Mouse (Mus musculus): Measurements from ENCODE around the gene Hoxd11. TPM values are rescaled to one million over a fixed set of nuclear protein-coding genes. Genes with fewer than 3 reads are reported as not detected.

Gene Hoxd11
- total and polyA plus RNA-seq, 2 experiments from 2014 or later, result 0.11 TPM; not detected in 1

- no peak for ATAC-seq (ENCODE audit: insufficient read depth, low read depth)
- no peaks in the 10 kb centered on the region for H3K36me3 ChIP-seq (replicated peaks; ENCODE audit: control insufficient read depth, insufficient read depth, low read length)
- 5% methylated on average over 30 of the region's 30 CpGs for WGBS
- no peak overlapping the region for H3K4me3 ChIP-seq (ENCODE audit: low read depth, low read length)
- DNase-seq (ENCODE audit: low spot score), result no peak
- H3K9me3 ChIP-seq (replicated peaks; ENCODE audit: control insufficient read depth, low read length), result no peaks in the 10 kb centered on the region
- TF ChIP-seq CTCF (IDR thresholded peaks at IDR 0.05; ENCODE audit: low read depth) (no peak), EP300 (IDR thresholded peaks at IDR 0.05; ENCODE audit: low read depth) (no peak)
- no peak overlapping the region for H3K27ac ChIP-seq (ENCODE audit: low read depth)
- H3K4me2 ChIP-seq (ENCODE audit: low read depth, low read length), result no peak overlapping the region
- H3K4me1 ChIP-seq (ENCODE audit: control insufficient read depth, insufficient read depth), result no peaks in the 10 kb centered on the region
- peaks cover 99% of the 10 kb centered on the region for H3K27me3 ChIP-seq (ENCODE audit: control insufficient read depth, insufficient read depth, low read length)
- H3K9ac ChIP-seq (replicated peaks; ENCODE audit: low read depth, low read length), result no peak overlapping the region
Observed at GRCm38 (mm10) chr2:74660421-74661375, 18.7 kb upstream of the Hoxd11 start.

- H3K9me3 ChIP-seq (replicated peaks; ENCODE audit: control insufficient read depth, low read length), result no peaks in the 10 kb centered on the region
- H3K4me1 ChIP-seq (ENCODE audit: control insufficient read depth, insufficient read depth), result no peaks in the 10 kb centered on the region
- H3K4me2 ChIP-seq (ENCODE audit: low read depth, low read length), result no peak overlapping the region
- no peak overlapping the region; the same call in 1 of the 2 replicates for H3K4me3 ChIP-seq (ENCODE audit: low read depth, low read length)
- H3K36me3 ChIP-seq (replicated peaks; ENCODE audit: control insufficient read depth, insufficient read depth, low read length), result no peaks in the 10 kb centered on the region
- H3K9ac ChIP-seq (replicated peaks; ENCODE audit: low read depth, low read length), result no peak overlapping the region
- TF ChIP-seq EP300 (IDR thresholded peaks at IDR 0.05; ENCODE audit: low read depth) (no peak), CTCF (IDR thresholded peaks at IDR 0.05; ENCODE audit: low read depth) (peak; percentile 48)
- no peak for DNase-seq (ENCODE audit: low spot score)
- no peak for ATAC-seq (ENCODE audit: insufficient read depth, low read depth)
- 2% methylated on average over 14 of the region's 14 CpGs for WGBS
- no peak overlapping the region for H3K27ac ChIP-seq (ENCODE audit: low read depth)
- peaks cover 99% of the 10 kb centered on the region for H3K27me3 ChIP-seq (ENCODE audit: control insufficient read depth, insufficient read depth, low read length)
Observed at GRCm38 (mm10) chr2:74661685-74662084, 17.7 kb upstream of the Hoxd11 start.

- Histone ChIP-seq H3K4me3 (ENCODE audit: low read depth, low read length) (no peak overlapping the region), H3K27ac (ENCODE audit: low read depth) (no peak overlapping the region), H3K9ac (replicated peaks; ENCODE audit: low read depth, low read length) (no peak overlapping the region), H3K27me3 (ENCODE audit: control insufficient read depth, insufficient read depth, low read length) (peaks cover 98% of the 10 kb centered on the region), H3K9me3 (replicated peaks; ENCODE audit: control insufficient read depth, low read length) (no peaks in the 10 kb centered on the region), H3K4me2 (ENCODE audit: low read depth, low read length) (no peak overlapping the region), H3K36me3 (replicated peaks; ENCODE audit: control insufficient read depth, insufficient read depth, low read length) (no peaks in the 10 kb centered on the region), H3K4me1 (ENCODE audit: control insufficient read depth, insufficient read depth) (peaks cover 3% of the 10 kb centered on the region; the same call in 1 of the 2 replicates)
- DNase-seq (ENCODE audit: low spot score), result no peak
- 4% methylated on average over 18 of the region's 18 CpGs for WGBS
- TF ChIP-seq EP300 (IDR thresholded peaks at IDR 0.05; ENCODE audit: low read depth), result no peak
- peak; percentile 55 for TF ChIP-seq CTCF (IDR thresholded peaks at IDR 0.05; ENCODE audit: low read depth)
- ATAC-seq (ENCODE audit: insufficient read depth, low read depth), result no peak
Observed at GRCm38 (mm10) chr2:74663291-74663925, 15.9 kb upstream of the Hoxd11 start.

GRCm38 (mm10) chr2:74666411-74666810 is 12.9 kb upstream of the Hoxd11 start:
- DNase-seq (ENCODE audit: low spot score), result no peak
- Histone ChIP-seq H3K9ac (replicated peaks; ENCODE audit: low read depth, low read length) (no peak overlapping the region), H3K4me3 (ENCODE audit: low read depth, low read length) (no peak overlapping the region), H3K27me3 (ENCODE audit: control insufficient read depth, insufficient read depth, low read length) (peaks cover 99% of the 10 kb centered on the region), H3K9me3 (replicated peaks; ENCODE audit: control insufficient read depth, low read length) (no peaks in the 10 kb centered on the region), H3K36me3 (replicated peaks; ENCODE audit: control insufficient read depth, insufficient read depth, low read length) (no peaks in the 10 kb centered on the region), H3K4me1 (ENCODE audit: control insufficient read depth, insufficient read depth) (peaks cover 4% of the 10 kb centered on the region; the same call in 1 of the 2 replicates), H3K27ac (ENCODE audit: low read depth) (no peak overlapping the region), H3K4me2 (ENCODE audit: low read depth, low read length) (no peak overlapping the region)
- WGBS, result 3% methylated on average over 7 of the region's 7 CpGs
- no peak for ATAC-seq (ENCODE audit: insufficient read depth, low read depth)
- TF ChIP-seq CTCF (IDR thresholded peaks at IDR 0.05; ENCODE audit: low read depth) (no peak), EP300 (IDR thresholded peaks at IDR 0.05; ENCODE audit: low read depth) (no peak)

GRCm38 (mm10) chr2:74667191-74667841 is 12.0 kb upstream of the Hoxd11 start:
- ATAC-seq (ENCODE audit: insufficient read depth, low read depth) (no peak), DNase-seq (ENCODE audit: low spot score) (no peak)
- TF ChIP-seq CTCF (IDR thresholded peaks at IDR 0.05; ENCODE audit: low read depth) (no peak), EP300 (IDR thresholded peaks at IDR 0.05; ENCODE audit: low read depth) (no peak)
- Histone ChIP-seq H3K36me3 (replicated peaks; ENCODE audit: control insufficient read depth, insufficient read depth, low read length) (no peaks in the 10 kb centered on the region), H3K9me3 (replicated peaks; ENCODE audit: control insufficient read depth, low read length) (no peaks in the 10 kb centered on the region), H3K27me3 (ENCODE audit: control insufficient read depth, insufficient read depth, low read length) (peaks cover 99% of the 10 kb centered on the region), H3K27ac (ENCODE audit: low read depth) (no peak overlapping the region), H3K4me1 (ENCODE audit: control insufficient read depth, insufficient read depth) (peaks cover 4% of the 10 kb centered on the region; the same call in 1 of the 2 replicates), H3K9ac (replicated peaks; ENCODE audit: low read depth, low read length) (no peak overlapping the region), H3K4me2 (ENCODE audit: low read depth, low read length) (no peak overlapping the region), H3K4me3 (ENCODE audit: low read depth, low read length) (no peak overlapping the region)
- 3% methylated on average over 36 of the region's 36 CpGs for WGBS
